8 mouse cellular contexts compared by ENCODE assay signal in the genomic region with DNA sequence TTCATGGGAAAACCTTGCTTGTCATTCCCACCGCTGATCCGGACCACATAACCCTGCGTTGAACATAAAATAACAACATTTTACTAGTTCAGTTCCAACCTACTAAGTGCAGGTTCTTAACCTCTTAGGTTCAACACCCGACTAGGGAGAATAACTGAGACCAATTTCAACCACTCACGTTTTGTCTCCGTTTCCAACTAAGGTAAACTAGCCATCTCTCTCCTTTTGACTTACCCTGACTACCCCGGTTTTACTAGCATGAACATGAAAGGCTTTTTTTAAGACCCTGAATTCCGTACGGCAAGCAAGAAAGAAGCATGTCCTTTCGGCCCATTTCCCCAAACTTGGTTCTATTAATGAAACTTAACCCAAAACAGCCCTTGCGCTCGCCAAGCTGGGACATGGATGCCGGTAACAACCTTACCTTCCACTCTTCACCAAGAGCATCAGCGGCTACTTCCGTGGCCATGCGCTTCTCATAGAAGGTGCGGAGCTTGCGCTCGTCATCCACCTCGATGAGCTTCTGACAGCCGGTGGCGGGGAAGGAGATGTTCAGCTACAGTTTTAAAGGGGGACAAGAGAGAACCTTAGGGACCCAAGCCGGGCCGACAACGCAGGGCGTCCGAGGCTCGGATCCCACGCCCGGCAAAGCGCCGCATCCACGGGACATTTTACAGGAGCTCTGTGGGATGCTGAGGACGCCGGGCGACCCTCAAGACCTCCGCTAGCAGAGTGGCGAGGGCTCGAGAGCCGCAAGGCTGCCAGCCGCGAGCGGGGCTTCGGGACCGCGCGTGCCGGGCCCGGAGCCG. TPM values are rescaled to one million over a fixed set of nuclear protein-coding genes. Genes with fewer than 3 reads are reported as not detected.
DNase-seq lines count a peak whose midpoint lies in the region; ATAC-seq and TF ChIP-seq lines count a peak whose summit lies in the region.

No protein-coding gene starts in this region.

- peak overlapping the region; percentile 100 for H3K9ac ChIP-seq in lung, embryonic 14.5 days
- H3K9ac ChIP-seq in limb, embryonic 14.5 days (ENCODE audit: low read depth, low read length, severe bottlenecking) = peak overlapping the region; percentile 99
- H3K9ac ChIP-seq in stomach, embryonic 15.5 days = peak overlapping the region; percentile 99

- TF ChIP-seq POLR2A in limb, embryonic 14.5 days (IDR thresholded peaks at IDR 0.05; ENCODE audit: borderline replicate concordance, extremely low read depth, insufficient read depth, insufficient read length) = no peak

- no peaks in the 10 kb centered on the region for H3K27me3 ChIP-seq in lung, embryonic 14.5 days (ENCODE audit: insufficient read depth, low read length)
- H3K27me3 ChIP-seq in Patski = no peaks in the 10 kb centered on the region
- H3K27me3 ChIP-seq in forebrain, embryonic 10.5 days (ENCODE audit: poor library complexity, severe bottlenecking) = no peaks in the 10 kb centered on the region
- H3K27me3 ChIP-seq in limb, embryonic 14.5 days (ENCODE audit: control insufficient read depth, insufficient read depth, low read length) = no peaks in the 10 kb centered on the region
- no peaks in the 10 kb centered on the region for H3K27me3 ChIP-seq in stomach, embryonic 15.5 days (replicated peaks)

- peak; percentile 16 for DNase-seq in lung, embryonic 14.5 days
- DNase-seq in lung, postnatal 4 days = no peak
- no peak for DNase-seq in Patski (ENCODE audit: low read depth, low spot score)
- DNase-seq in forebrain, embryonic 10.5 days (ENCODE audit: extremely low spot score, low spot score) = no peak
- DNase-seq in limb, embryonic 14.5 days (ENCODE audit: low spot score) = no peak
- no peak for DNase-seq in thymus, postnatal 10 days (ENCODE audit: low spot score in 2 of 2)

- peaks cover 6% of the 10 kb centered on the region; the same call in 1 of the 2 replicates for H3K4me1 ChIP-seq in lung, embryonic 14.5 days (ENCODE audit: insufficient read depth)
- peaks cover 18% of the 10 kb centered on the region for H3K4me1 ChIP-seq in forebrain, embryonic 10.5 days
- peaks cover 5% of the 10 kb centered on the region; the same call in 1 of the 2 replicates for H3K4me1 ChIP-seq in limb, embryonic 14.5 days (ENCODE audit: control insufficient read depth, insufficient read depth, low read length)
- H3K4me1 ChIP-seq in stomach, embryonic 15.5 days = peaks cover 3% of the 10 kb centered on the region; the same call in 1 of the 2 replicates

- ATAC-seq in lung, embryonic 14.5 days (ENCODE audit: insufficient read depth) = no peak
- peak; percentile 52 for ATAC-seq in Patski
- ATAC-seq in limb, embryonic 14.5 days (ENCODE audit: low FRiP score, low read depth) = no peak
- no peak for ATAC-seq in stomach, embryonic 15.5 days (ENCODE audit: insufficient read depth, low FRiP score, low read depth)
- no peak for ATAC-seq in granulocyte monocyte progenitor cell, adult 5-6 weeks (replicated peaks; ENCODE audit: poor library complexity, severe bottlenecking)

- CTCF ChIA-PET in Patski (lab: Charles Lee) = no interaction called here

- in situ Hi-C loops in Patski (cut with MboI; ENCODE audit: low pct_unique_long_range_greater_than_20kb) = no loop called here

- H3K4me2 ChIP-seq in lung, embryonic 14.5 days = peak overlapping the region; percentile 80
- H3K4me2 ChIP-seq in limb, embryonic 14.5 days (replicated peaks; ENCODE audit: low read depth, low read length, severe bottlenecking) = peak overlapping the region; percentile 85
- peak overlapping the region; percentile 48 for H3K4me2 ChIP-seq in stomach, embryonic 15.5 days

- H3K4me3 ChIP-seq in lung, embryonic 14.5 days (ENCODE audit: low read depth, low read length) = peak overlapping the region; percentile 98
- peak overlapping the region; percentile 67 for H3K4me3 ChIP-seq in forebrain, embryonic 10.5 days
- H3K4me3 ChIP-seq in limb, embryonic 14.5 days (replicated peaks; ENCODE audit: low read length) = peak overlapping the region; percentile 97
- peak overlapping the region; percentile 92 for H3K4me3 ChIP-seq in stomach, embryonic 15.5 days (replicated peaks)

- peaks cover 42% of the 10 kb centered on the region for H3K36me3 ChIP-seq in lung, embryonic 14.5 days (ENCODE audit: insufficient read depth)
- peaks cover 46% of the 10 kb centered on the region for H3K36me3 ChIP-seq in forebrain, embryonic 10.5 days (replicated peaks)
- H3K36me3 ChIP-seq in limb, embryonic 14.5 days (ENCODE audit: control insufficient read depth, insufficient read depth, low read length) = peaks cover 39% of the 10 kb centered on the region
- peaks cover 22% of the 10 kb centered on the region for H3K36me3 ChIP-seq in stomach, embryonic 15.5 days

- no peaks in the 10 kb centered on the region for H3K9me3 ChIP-seq in lung, embryonic 14.5 days (ENCODE audit: low read depth, low read length)
- no peaks in the 10 kb centered on the region for H3K9me3 ChIP-seq in forebrain, embryonic 10.5 days
- no peaks in the 10 kb centered on the region for H3K9me3 ChIP-seq in limb, embryonic 14.5 days (ENCODE audit: control insufficient read depth, low read length)
- no peaks in the 10 kb centered on the region for H3K9me3 ChIP-seq in stomach, embryonic 15.5 days

- H3K27ac ChIP-seq in lung, embryonic 14.5 days (ENCODE audit: low read depth) = peak overlapping the region; percentile 97
- H3K27ac ChIP-seq in forebrain, embryonic 10.5 days = peak overlapping the region; percentile 95
- H3K27ac ChIP-seq in limb, embryonic 14.5 days (replicated peaks; ENCODE audit: low read depth, low read length) = peak overlapping the region; percentile 98
- H3K27ac ChIP-seq in stomach, embryonic 15.5 days = peak overlapping the region; percentile 96

- WGBS in lung, embryonic 14.5 days = under 1% methylated on average over 49 of the region's 50 CpGs
- WGBS in forebrain, embryonic 10.5 days = 2% methylated on average over 50 of the region's 50 CpGs
- WGBS in limb, embryonic 14.5 days = 2% methylated on average over 50 of the region's 50 CpGs
- WGBS in stomach, embryonic 15.5 days = 1% methylated on average over 50 of the region's 50 CpGs

- POLR2A ChIA-PET in Patski (lab: Charles Lee) = interaction anchor here (0.6 to 0.7 kb wide), 2 partner anchors 46 to 144 kb away, joined by 3 to 6 read pairs; no protein-coding TSS in a partner anchor

- no peak for TF ChIP-seq CTCF in lung, embryonic 14.5 days (IDR thresholded peaks at IDR 0.05; ENCODE audit: low read depth)
- TF ChIP-seq CTCF in Patski (IDR thresholded peaks at IDR 0.05) = no peak

RNA-seq across cellular contexts. Expression of a gene that starts 0.7 kb away (rescaled TPM):
- polyA plus RNA-seq in lung, embryonic 14.5 days (2014; fragmentation: Nextera tagmentation; extraction: Ambion mirVana) = 874 and 878 TPM in 2 replicates
- polyA plus RNA-seq in Patski (2021) = 305 TPM
- polyA plus RNA-seq in forebrain, embryonic 10.5 days (2016; fragmentation: Nextera tagmentation; extraction: Ambion mirVana) = 678 and 683 TPM in 2 replicates
- polyA plus RNA-seq in limb, embryonic 14.5 days (2012; rRNA removed) = 1,562 and 2,024 TPM in 2 replicates
- polyA plus RNA-seq in limb, embryonic 14.5 days (2014; fragmentation: Nextera tagmentation; extraction: Ambion mirVana) = 903 and 916 TPM in 2 replicates
- 580 and 764 TPM in 2 replicates for polyA plus RNA-seq in stomach, embryonic 15.5 days (2015; fragmentation: Nextera tagmentation; extraction: Ambion mirVana)
- 3,886 and 3,908 TPM in 2 replicates for total RNA-seq in granulocyte monocyte progenitor cell, adult 5-6 weeks (2014; fragmentation: Nextera tagmentation)
- total RNA-seq in granulocyte monocyte progenitor cell, adult 5-6 weeks (2017) = 1,184 and 1,551 TPM in 2 replicates

RNA-seq across cellular contexts. Expression of a gene that starts 17.7 kb away (rescaled TPM):
- 28.2 and 32.3 TPM in 2 replicates for polyA plus RNA-seq in lung, embryonic 14.5 days (2014; fragmentation: Nextera tagmentation; extraction: Ambion mirVana)
- polyA plus RNA-seq in Patski (2021) = not detected
- 8.0 and 8.8 TPM in 2 replicates for polyA plus RNA-seq in forebrain, embryonic 10.5 days (2016; fragmentation: Nextera tagmentation; extraction: Ambion mirVana)
- polyA plus RNA-seq in limb, embryonic 14.5 days (2012; rRNA removed) = 8.3 and 8.6 TPM in 2 replicates
- polyA plus RNA-seq in limb, embryonic 14.5 days (2014; fragmentation: Nextera tagmentation; extraction: Ambion mirVana) = 15.9 and 19.4 TPM in 2 replicates
- polyA plus RNA-seq in stomach, embryonic 15.5 days (2015; fragmentation: Nextera tagmentation; extraction: Ambion mirVana) = 24.6 and 24.7 TPM in 2 replicates
- 1.5 and 3.4 TPM in 2 replicates for total RNA-seq in granulocyte monocyte progenitor cell, adult 5-6 weeks (2014; fragmentation: Nextera tagmentation)
- total RNA-seq in granulocyte monocyte progenitor cell, adult 5-6 weeks (2017) = 1.2 and 1.7 TPM in 2 replicates
